Mouse (Mus musculus) embryonic facial prominence, embryonic 10.5 days (tissue): Measurements from ENCODE around the gene Hsd11b1. TPM values are rescaled to one million over a fixed set of nuclear protein-coding genes. Genes with fewer than 3 reads are reported as not detected.

ENCODE experiments used
- DNase-seq: peaks from one replicate; pipeline ENCODE4 v3.0.0-alpha.2; 2017; ENCODE audit warnings: low spot score
- H3K27ac ChIP-seq: fragments of 300-500 bp; sonication (generic); replicated peaks from 2 replicates; pipeline ENCODE4 v1.5.1; 2016; ENCODE audit warnings: mild to moderate bottlenecking
- H3K27me3 ChIP-seq: fragments of 300-500 bp; sonication (generic); replicated peaks from 2 replicates; pipeline ENCODE4 v1.6.1; 2016; ENCODE audit warnings: low read depth, mild to moderate bottlenecking; ENCODE audit not compliant: poor library complexity, severe bottlenecking
- H3K36me3 ChIP-seq: fragments of 300-500 bp; sonication (generic); replicated peaks from 2 replicates; pipeline ENCODE4 v1.6.1; 2016; ENCODE audit warnings: mild to moderate bottlenecking, moderate library complexity
- H3K4me1 ChIP-seq: fragments of 300-500 bp; sonication (generic); 2 replicates; pipeline ENCODE4 v1.6.1; 2016
- H3K4me3 ChIP-seq: fragments of 300-500 bp; sonication (generic); 2 replicates; pipeline ENCODE4 v1.5.1; 2016; ENCODE audit warnings: mild to moderate bottlenecking, moderate library complexity
- H3K9me3 ChIP-seq: fragments of 300-500 bp; sonication (generic); 2 replicates; pipeline ENCODE4 v1.6.1; 2016; ENCODE audit warnings: mild to moderate bottlenecking
- WGBS: fragments of 180-500 bp; shearing (Covaris S2); methylation state at CpG from one replicate; pipeline ENCODE4 v1.1.7; 2016; 5-methylcytosine and 5-hydroxymethylcytosine counted together
- polyA plus RNA-seq: library from polyadenylated mRNA; unstranded; fragments of >200 nt; fragmentation: Nextera tagmentation; extraction: Ambion mirVana; gene quantifications from 2 replicates; pipeline ENCODE4 v1.2.1, GENCODE M21; 2016

Hsd11b1 gene
- polyA plus RNA-seq, 1 experiment from 2014 or later, result 0.41 TPM

GRCm38 (mm10) chr1:193188257-193188656 lies 75.6 kb downstream of the Hsd11b1 start:
- WGBS, result 91% methylated on average over 6 of the region's 6 CpGs
- Histone ChIP-seq H3K9me3 (no peaks in the 10 kb centered on the region), H3K36me3 (no peaks in the 10 kb centered on the region), H3K27me3 (0 out of 2 replicates have a peak, but pooled peaks cover 4% of the 10 kb centered on the region), H3K4me1 (peaks cover 22% of the 10 kb centered on the region), H3K27ac (peak overlapping the region; percentile 79; the same call in 1 of the 2 replicates), H3K4me3 (no peak overlapping the region)
- DNase-seq, result no peak

GRCm38 (mm10) chr1:193181104-193181503 lies 82.8 kb downstream of the Hsd11b1 start:
- Histone ChIP-seq H3K4me1 (0 out of 2 replicates have a peak, but pooled peaks cover 4% of the 10 kb centered on the region), H3K36me3 (no peaks in the 10 kb centered on the region), H3K9me3 (no peaks in the 10 kb centered on the region), H3K4me3 (no peak overlapping the region), H3K27ac (no peak overlapping the region), H3K27me3 (0 out of 2 replicates have a peak, but pooled peaks cover 4% of the 10 kb centered on the region)
- WGBS, result 87% methylated on average over 3 of the region's 3 CpGs
- DNase-seq, result no peak

GRCm38 (mm10) chr1:193174143-193174733 lies 89.6 kb downstream of the Hsd11b1 start:
- peaks cover 31% of the 10 kb centered on the region for H3K4me1 ChIP-seq
- peak overlapping the region; percentile 91 for H3K27ac ChIP-seq
- WGBS, result 92% methylated on average over 13 of the region's 13 CpGs
- peak overlapping the region; percentile 83 for H3K4me3 ChIP-seq
- no peak for DNase-seq
- H3K27me3 ChIP-seq, result no peaks in the 10 kb centered on the region
- no peaks in the 10 kb centered on the region for H3K9me3 ChIP-seq
- 0 out of 2 replicates have a peak, but pooled peaks cover under 1% of the 10 kb centered on the region for H3K36me3 ChIP-seq

GRCm38 (mm10) chr1:193173810-193174129 lies 90.1 kb downstream of the Hsd11b1 start:
- Histone ChIP-seq H3K4me3 (peak overlapping the region; percentile 83), H3K4me1 (peaks cover 31% of the 10 kb centered on the region), H3K27me3 (no peaks in the 10 kb centered on the region), H3K9me3 (no peaks in the 10 kb centered on the region), H3K36me3 (0 out of 2 replicates have a peak, but pooled peaks cover 3% of the 10 kb centered on the region), H3K27ac (peak overlapping the region; percentile 91)
- no peak for DNase-seq
- WGBS, result 24% methylated on average over 9 of the region's 9 CpGs

- Histone ChIP-seq H3K9me3 (no peaks in the 10 kb centered on the region), H3K27me3 (no peaks in the 10 kb centered on the region), H3K36me3 (0 out of 2 replicates have a peak, but pooled peaks cover 3% of the 10 kb centered on the region), H3K4me1 (peaks cover 30% of the 10 kb centered on the region), H3K4me3 (peak overlapping the region; percentile 83), H3K27ac (peak overlapping the region; percentile 91)
- DNase-seq, result peak; percentile 97
- WGBS, result 1% methylated on average over 48 of the region's 48 CpGs
These were observed 90.7 kb downstream of the Hsd11b1 start for GRCm38 (mm10) chr1:193172991-193173809.

Other genes starting within 250 kb of the Hsd11b1 start
- gene Syt14, start 228.3 kb downstream of the Hsd11b1 start, polyA plus RNA-seq, result 4.2 and 4.3 TPM in 2 replicates
- gene Diexf, start 133.8 kb downstream of the Hsd11b1 start, polyA plus RNA-seq, result 10.2 and 10.6 TPM in 2 replicates
- gene Irf6, start 111.0 kb downstream of the Hsd11b1 start, polyA plus RNA-seq, result 9.0 and 11.1 TPM in 2 replicates
- 16.4 and 18.0 TPM in 2 replicates for gene A130010J15Rik, start 96.0 kb downstream of the Hsd11b1 start, polyA plus RNA-seq
- 0.71 and 0.88 TPM in 2 replicates for gene Traf3ip3, start 62.4 kb downstream of the Hsd11b1 start, polyA plus RNA-seq
- 0.31 and 0.66 TPM in 2 replicates for gene Lamb3, start 56.4 kb downstream of the Hsd11b1 start, polyA plus RNA-seq
- gene G0s2, start 9.1 kb upstream of the Hsd11b1 start, polyA plus RNA-seq, result 7.0 and 7.7 TPM in 2 replicates
- gene Camk1g, start 106.2 kb upstream of the Hsd11b1 start, polyA plus RNA-seq, result 15.6 and 17.5 TPM in 2 replicates